Mouse (Mus musculus): ENCODE measurements around the gene Lgmn. TPM values are rescaled to one million over a fixed set of nuclear protein-coding genes. Genes with fewer than 3 reads are reported as not detected.

The Lgmn gene
- total RNA-seq, 2 experiments from 2014 or later = 99.1 to 102 TPM

DNA sequence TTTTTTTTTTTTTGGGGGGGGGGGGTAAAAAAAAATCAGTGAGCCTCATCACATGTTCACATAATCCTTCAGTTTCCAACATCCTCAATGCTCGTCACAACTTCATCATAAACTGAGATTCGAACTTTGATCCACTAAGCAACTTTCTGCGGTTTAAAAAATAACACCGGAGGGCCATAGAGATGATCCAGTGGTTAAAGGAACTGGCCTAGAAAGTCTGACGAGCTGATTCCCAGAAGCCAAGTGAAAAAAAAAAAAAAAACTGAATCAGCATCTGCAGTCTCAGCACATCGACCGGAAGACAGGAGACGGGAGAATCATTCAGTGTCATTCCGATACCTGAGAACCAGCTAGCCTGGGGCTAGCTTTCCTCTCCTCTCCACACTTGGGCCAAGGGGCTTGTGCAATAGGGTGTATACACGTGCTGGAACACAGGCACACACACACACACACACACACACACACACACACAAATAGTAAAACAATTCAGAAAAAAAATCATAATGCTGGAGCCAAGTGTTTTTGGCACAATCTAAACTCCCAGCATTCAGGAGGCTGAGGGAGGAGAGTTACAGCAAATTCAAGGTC is 2.6 kb downstream of the Lgmn start:
- DNase-seq (ENCODE audit: low spot score in 2 of 2) = no peak

DNA sequence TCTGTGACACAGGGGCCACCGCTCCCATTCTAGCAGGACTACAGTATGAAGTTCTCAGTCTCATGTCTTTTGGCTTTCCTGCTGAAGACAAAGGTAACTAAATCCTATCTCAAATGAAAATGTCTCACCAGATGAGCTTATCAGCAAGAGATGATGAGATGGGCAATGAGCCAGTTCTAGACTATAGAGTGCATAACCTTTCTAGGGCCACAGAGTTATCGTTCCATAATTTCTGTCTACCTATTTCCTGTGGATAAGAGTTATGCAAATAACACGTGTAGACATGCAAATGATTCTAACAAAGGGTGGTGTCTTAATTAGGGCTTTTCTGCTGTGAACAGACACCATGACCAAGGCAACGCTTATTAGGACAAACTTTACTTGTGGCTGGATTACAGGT is 5.5 kb downstream of the Lgmn start:
- DNase-seq (ENCODE audit: low spot score in 2 of 2) = no peak

DNA sequence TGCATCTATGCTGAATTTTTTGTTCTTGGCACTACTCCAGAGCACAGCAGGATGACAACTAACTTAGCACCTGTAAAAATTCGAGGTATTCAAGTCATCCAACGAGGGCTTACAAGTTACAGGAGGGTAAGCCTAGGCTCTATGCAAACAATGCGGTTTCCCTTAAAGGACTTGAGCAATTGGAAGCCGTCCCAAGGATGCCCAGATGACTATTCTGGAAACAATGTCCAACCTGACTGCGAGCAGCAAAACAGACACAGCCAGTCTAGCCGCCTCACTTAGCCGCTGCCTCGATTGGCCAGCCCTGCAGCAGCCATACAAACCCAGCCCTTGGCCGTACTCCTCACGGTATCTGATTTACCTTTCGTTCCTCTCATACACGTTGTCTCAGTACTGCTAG is 7.4 kb downstream of the Lgmn start:
- DNase-seq (ENCODE audit: low spot score in 2 of 2) = no peak

DNA sequence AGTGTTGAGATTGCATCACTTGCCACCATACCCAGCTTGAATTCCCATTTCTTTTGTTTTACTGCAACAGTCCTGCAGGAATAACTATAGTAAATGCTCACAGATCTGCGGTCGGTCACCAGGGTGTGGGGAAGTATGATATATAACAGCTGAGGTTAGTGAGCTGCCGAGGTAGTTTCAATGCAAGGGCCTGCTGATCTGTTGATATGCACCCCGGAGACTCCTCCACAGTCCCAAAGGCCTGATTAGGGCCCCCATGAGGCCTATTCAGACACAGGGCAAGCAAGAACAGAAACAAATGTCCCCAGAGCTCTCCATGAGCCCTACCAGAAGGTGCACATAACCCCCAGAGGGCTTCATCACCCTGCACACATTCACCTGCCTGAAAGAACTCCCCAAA is 9.4 kb downstream of the Lgmn start:
- DNase-seq (ENCODE audit: low spot score in 2 of 2) = no peak

DNA sequence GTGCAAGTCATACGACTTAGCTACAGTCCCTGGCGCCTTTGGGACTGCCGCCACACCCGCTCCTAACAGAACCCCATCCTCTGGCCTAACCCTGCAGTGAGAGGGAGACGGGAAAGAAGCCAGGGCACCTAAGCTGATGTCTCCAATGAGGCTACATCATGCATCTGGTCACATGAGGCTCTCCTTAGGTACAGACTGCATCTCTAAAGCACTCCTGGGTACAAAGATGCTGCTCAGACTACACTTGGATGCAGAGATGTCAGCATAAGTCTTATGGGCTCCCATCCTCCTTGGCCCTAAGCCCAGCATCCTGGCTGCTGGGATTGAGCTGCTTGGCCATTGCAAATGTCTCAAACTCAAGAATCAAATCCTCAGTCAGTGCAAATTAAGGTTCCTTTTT is 10.0 kb downstream of the Lgmn start:
- no peak for DNase-seq (ENCODE audit: low spot score in 2 of 2)

DNA sequence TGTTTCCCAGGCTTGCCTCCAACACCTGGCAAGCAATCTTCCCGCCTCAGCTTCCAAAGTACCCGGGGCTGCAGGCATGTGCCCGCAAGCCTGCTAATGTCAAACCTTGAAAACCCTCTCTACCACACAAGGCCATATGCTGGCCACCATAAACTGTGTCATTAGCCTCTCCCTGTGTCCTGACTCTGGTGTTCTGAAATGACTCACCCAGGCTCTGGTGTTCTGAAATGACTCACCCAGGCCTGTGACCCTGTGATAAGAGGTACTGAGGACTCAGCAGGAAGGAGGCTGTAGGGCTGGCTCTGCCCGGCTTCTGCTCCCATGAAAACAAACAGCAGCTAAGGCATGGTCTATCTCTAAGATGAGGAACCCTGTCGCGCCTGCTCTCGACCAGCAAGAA is 13.3 kb downstream of the Lgmn start:
- DNase-seq (ENCODE audit: low spot score in 2 of 2) = no peak

DNA sequence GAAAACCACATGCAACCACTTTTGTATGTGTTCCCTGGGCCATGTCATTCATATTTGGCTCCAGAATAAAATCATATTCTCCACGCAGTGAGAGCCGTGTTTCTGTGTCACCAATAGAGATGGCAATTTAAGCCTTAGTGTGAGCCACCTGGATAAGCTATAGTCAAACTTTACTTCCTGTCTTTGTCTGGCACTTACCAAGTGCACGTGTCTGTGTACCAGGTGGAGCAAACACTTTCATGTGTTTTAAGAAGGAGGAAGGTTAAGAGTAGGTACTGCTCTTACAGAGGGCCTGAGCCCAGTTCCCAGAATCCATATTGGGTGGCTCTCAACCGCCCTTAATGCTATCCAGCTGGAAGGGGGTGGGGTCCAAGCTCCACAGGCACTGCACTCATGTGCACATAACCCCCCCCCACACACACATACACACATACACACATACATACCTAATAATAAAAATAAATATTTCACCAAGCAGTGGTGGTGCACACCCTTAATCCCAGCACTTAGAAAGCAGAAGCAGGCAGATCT is 14.5 kb downstream of the Lgmn start:
- DNase-seq (ENCODE audit: low spot score in 2 of 2) = no peak

DNA sequence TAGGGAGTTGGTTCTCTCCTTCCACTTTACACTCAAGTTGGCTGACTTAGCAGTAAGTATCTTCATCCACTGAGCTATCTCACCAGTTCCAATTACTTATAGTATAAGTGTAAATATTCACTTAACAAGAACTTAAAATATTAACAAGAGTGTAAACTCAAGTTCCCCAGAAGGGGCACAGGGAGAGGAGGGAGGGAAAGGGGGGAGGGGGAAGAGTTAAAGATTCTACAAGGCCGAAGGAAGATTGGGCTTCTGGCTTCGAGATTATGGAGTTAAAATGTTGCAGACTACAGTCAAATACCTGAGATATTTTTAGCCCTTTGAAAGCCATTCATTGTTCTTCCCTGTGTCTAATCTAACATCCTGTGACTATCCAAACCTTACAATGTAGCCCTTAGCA is 15.2 kb downstream of the Lgmn start:
- no peak for DNase-seq (ENCODE audit: low spot score in 2 of 2)

DNA sequence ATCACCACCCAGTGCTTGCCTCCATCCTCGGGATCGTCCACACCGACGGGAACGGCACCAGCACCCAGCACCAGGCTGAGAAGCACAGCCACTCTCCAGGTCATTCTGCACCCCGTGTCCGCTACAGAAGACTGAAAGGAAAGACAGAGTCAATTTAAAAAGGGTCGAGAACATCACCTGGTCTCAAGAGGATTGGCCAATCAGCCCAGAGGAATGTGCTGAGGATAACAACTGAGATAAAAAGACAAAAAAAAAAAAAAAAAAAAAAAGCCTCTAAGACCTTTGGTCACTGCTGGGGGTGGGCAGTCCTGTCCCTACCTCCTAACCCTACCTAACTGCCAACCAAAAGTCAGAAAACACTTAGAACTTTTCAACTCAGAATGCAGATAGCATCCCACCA is 16.0 kb downstream of the Lgmn start:
- no peak for DNase-seq (ENCODE audit: low spot score in 2 of 2)

DNA sequence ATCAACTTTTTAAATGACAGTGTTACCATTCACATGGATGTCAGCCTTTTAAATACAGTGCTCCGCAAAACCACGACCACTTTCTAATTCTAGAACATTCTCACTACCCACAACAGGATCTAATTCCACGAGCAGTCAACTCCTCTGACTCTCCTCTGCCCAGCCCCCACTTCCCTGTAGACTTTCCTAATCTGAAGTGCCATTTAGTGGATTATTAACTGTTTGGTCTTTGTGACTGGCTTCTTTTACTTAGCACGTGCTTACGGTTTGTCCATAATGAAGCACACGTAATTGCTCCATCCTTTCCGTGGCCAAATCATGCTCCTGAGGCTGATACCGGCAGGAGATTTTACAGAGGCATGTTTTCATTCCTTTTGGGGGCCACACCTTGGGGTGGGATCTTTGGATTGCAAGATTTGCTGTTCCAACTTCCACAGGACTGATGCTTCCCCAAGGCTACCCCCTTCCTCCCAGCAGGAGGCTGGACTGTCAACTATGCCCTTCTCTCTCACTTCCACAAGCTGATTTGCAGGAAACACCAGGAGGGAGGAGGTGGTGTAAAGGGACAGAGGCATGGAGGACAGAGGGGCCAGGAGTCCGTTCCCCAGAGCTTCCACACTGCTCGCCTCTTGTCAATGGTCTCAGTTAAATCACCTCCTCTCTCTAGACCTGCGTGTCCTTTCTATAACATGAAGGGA is 16.8 kb downstream of the Lgmn start:
- DNase-seq (ENCODE audit: low spot score in 2 of 2) = no peak

DNA sequence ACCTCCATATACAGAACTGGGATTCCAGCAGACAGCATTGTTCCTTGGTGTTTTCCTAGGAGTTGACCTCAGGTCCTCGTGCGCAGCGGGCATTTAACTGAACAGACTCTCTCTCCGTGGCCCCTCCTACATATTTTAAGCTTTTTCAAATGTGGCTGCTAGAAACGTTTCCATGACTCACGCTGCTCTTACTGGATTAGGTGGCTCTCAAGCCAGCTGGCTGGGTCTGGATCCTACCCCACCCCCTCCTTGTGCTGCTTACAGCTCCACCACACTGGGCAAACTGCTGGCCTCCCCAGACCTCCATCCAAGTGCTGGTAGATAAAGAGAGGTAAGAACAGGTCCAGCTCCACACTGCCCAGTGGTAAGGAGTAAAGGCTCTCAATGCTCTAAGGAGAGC is 17.5 kb downstream of the Lgmn start:
- peak; percentile 45 to 51 for DNase-seq (ENCODE audit: low spot score in 2 of 2)

DNA sequence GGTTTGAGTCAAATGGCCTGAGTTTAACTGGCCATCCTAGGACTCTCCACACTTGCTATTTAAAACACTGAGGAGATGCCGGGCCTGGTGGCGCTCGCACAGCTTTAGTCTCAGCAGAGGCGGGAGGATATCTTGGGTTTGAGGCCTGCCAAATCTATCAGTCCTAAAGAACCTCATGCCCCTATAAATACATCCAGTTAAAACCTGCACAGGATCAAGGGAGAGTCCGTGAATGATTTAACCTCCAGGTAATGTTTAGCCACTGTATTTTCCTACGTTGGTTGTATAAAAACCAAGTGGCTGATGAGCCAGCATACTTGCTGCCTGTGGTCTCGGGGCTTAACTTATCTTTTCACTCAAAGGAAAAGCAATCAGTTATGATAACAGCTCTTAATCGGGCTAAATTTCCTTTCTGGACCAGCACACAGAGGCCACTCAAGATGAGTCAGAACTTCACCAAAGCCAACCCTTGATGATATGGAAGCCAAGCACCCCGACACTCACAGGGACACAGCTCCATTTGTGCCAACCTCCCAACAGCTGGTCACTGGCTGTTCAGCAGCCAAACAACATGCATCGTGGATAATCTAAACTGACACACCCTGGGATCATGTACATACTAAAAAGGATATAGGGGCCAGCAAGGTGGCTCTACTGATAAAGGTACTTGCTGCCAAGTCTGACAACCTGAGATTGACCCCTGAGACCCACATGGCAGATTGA is 19.3 kb downstream of the Lgmn start:
- DNase-seq (ENCODE audit: low spot score in 2 of 2) = no peak

DNA sequence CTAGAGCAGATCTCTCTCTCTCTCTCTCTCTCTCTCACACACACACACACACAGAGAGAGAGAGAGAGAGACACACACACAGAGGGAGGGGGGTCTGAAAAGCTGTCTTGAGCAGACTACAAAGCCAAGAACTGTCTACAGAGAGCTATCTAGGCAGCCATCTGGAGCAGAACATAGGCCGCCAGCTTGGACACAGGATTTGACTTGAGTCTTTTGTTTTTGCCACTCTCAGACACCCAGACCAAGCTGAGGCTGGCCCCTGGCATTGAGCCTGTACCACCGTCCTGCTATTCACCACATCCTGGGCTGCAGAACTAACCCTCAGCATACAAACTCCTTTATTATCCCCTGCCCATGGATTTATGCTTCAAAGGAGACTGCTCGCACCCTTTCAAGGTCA is 20.1 kb downstream of the Lgmn start:
- no peak for DNase-seq (ENCODE audit: low spot score in 2 of 2)

DNA sequence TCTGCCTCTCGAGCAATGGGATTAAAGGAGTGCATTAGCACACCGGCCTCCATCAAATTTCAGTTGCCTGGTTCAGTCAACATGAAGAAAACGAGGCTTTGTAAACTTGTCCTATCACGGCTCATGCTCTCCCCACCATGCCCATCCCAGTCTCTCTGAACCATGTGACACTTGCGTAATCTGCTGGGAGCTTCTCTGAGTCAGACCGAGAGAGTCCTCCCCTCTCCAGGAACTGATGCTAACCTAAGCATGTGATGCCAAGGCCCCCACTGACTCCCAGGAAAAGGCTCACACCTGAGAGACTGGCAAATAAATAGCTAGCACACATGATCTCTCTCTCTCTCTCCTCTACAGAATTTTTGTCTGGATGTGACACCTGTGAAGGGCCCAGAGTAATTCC is 21.9 kb downstream of the Lgmn start:
- no peak for DNase-seq (ENCODE audit: low spot score in 2 of 2)

DNA sequence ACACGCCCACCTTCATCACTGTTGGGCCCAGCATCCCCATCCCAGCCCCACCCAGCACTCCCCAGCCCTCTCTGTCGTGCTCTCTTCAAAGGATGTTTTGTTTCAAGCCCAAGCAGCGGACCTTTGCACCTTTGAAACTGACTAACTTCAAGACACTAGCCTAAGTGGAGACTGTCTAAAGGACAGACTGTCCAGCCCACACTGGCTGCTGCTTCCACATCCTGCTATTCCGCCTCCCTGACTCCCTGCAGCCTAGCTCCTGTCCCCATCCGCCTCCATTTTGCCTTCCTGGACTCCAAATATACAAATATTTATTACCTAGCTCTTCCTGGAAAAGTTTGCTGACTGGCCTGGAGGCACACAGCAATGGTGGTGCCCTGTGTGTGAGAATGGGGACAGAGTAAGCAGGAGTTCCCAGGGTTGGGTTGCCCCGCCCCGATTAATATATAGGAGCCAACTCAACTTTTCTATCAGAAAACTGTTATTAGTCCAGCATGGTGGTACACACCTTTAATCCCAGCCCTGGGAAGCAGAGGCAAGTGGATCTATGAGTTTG is 22.6 kb downstream of the Lgmn start:
- no peak for DNase-seq (ENCODE audit: low spot score in 2 of 2)

DNA sequence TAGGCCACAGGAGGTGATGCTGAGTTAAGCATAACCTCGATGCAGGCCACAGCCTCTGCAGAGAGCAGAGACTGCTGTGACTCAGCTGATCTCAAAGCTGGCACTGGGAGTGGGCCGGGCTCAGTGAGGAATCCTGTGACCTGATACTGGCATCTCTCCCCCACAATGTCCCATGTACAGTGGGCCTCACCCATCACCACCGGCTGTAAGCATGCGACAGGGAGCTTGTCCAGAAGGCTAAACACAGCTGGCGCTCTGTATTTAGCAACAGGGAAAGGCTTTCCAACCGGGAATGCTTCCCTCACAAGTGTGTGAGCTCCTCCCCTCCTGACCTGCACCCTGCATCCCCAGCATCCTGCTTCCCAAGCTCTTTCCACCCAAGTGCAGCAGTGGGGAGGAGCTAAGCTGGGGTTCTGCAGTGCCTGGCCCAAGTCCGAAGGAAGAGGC is 23.2 kb downstream of the Lgmn start:
- DNase-seq (ENCODE audit: low spot score in 2 of 2) = peak; percentile 30 to 39

DNA sequence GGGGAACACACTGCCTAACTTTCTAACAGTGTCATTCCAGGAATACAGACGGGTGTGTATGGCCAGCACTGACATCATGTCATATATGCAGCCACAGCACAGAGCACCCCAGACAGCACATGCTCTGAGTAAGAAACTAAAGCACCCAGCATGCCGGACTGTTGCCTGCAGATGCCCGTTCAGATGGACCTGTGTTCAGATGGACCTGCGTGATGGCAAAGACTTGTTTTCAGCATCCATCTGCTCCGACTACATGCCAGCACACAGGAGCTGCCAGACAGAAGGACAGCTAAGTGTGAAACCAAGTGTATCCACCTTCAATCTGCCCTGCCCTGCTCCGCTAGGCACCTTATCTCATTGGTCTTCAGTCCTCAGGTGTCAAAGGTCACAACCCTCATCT is 24.9 kb downstream of the Lgmn start:
- no peak for DNase-seq (ENCODE audit: low spot score in 2 of 2)

DNA sequence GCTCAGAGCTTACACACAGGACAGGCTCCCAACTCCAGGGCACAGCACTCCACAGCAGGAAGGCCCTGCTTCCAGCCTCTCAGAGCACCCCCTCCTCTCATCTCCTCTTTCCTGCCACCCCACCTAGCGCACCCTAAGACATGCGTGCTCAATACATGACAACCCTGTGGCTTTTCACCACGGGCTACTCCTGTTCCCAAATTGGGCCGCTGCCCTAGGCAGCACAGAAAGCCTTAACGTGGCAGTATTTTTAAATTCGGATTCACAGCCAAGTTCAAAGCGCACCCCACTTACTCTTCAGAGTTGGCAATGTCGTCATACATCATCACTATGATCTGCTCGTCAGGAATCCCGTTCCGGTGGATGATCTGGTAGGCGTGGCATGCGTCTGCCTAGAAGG is 26.4 kb downstream of the Lgmn start:
- DNase-seq (ENCODE audit: low spot score in 2 of 2) = no peak

DNA sequence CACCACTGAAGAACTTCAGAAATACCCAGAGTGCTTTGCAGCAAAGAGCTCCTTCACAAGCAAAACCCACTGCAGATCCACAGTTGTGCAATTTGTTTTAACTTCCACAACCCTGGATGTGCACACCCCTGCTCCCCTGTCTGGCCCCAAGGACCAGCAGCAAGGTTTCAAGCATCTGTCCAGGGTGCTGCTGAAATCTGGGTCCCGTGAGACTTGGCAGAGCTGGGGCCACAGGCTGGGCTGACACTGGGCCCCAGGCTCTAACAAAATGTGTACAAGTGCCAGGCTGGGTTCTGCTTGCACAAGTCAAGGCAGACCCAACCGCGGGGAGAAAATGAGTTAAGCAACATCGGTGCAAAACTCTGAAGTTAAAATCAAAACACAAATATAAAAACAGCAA is 41.0 kb downstream of the Lgmn start:
- DNase-seq (ENCODE audit: low spot score in 2 of 2) = no peak

DNA sequence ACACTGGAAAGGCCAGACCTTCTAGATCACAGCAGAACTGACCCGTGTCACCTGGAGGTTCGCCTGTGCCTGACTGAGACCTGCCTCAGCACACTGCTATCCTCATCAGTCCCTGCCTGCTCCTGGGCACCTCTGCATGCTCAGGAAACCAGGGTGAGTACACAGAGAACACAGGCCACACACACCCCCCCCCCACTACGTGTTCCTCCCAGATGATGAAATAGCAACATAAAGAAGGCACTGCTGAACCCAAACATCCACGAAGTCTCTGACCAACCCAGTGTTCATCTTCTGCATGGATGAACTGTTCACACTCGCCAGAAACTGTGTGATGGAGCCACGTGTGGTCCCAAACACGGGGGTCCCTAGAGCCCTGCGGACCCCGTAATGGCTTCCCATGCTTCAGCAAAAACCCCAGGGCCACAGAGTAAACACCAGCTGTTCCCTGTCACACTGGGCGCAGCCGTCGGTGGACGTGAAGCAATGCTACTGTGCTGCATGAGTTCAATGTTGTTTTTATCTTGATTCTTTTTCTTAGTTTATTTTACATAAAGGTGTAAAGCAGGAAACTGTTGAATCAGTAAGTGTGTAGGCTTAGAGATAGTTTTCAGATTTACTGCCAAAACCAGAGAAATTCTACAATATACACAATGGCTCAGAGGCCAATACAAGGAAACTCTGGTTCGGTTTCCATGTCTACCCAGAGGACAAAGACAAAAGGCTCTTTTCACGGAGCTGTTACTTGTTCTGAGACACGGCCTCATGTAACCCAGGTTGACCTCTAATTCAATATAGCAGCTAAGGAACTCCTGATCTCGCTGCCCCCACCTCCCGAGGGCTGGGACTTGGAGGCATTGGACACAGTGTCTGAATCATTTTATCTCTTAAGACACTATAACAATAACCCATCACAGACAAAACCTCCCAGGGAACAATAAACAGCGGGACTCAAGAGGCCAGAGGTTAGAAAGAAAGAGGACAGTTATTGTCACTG is 43.3 kb downstream of the Lgmn start:
- DNase-seq (ENCODE audit: low spot score in 2 of 2) = no peak

DNA sequence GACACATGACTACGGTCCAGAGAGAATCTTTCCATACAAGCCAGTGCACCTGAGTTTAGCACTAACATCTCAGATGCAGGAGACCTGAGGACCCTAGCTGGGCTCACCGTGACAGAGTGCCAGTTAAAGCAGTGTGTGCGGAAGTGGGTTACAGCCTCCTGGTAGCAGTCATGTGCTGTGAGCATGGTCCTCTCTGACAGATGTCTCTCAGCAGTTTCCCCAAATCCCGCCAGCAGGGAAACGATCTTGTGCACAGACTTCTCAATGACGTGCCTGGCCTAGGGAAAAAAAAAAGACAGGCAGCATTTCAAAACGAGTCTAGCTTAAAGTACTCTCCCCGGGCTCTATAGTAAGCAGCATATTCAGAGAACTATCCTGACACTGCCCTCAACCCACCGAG is 44.1 kb downstream of the Lgmn start:
- DNase-seq (ENCODE audit: low spot score in 2 of 2) = no peak
